Mouse (Mus musculus): ENCODE measurements around the gene Wfdc1. TPM values are rescaled to one million over a fixed set of nuclear protein-coding genes. Genes with fewer than 3 reads are reported as not detected.

The Wfdc1 gene
- 1.7 and 1.9 TPM in 2 replicates for polyA plus RNA-seq (2014; fragmentation: Nextera tagmentation; extraction: Ambion mirVana)

DNA sequence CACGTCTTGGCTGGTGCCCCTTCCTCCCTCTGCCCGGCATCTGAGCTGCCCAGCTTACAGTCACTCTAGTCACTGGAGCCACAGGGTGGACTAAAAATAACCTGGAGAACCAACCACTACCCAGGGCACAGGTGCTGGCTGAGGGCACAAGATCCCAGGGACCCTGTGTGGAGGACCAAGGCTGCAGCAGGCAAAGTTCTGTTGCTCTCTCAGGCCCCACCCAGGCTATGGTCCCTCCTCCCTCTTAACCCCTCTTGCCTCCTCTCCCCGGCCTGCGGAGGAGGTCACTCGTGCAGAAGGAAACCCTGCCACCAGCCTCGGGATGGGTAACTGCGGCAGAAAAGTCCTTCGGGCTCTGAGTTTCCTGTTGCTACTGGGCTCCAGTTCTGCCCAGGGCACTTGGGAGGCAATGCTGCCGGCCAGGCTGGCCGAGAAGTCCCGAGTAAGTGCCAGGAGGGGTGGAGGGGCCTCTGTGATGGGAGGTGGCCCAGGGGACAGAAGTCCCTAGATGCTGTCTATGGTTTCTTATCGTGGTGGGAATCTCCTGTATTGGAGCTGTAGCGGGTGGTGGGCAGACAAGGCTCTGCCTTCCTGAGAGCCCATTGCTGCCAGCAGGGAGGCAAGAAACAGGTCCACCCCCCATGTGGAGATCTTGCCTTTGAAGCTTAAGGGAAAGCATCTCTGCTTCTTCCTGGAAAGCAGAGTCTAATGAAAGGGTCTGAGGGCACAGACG lies at the start of gene Wfdc1:
TSS of gene Wfdc1 (plus strand) at position 147 of the 733 bp plus-strand sequence.
- Histone ChIP-seq H3K4me3 (ENCODE audit: low read depth, low read length) (no peak within 1 kb of the TSS), H3K9ac (ENCODE audit: low read length) (0 out of 2 replicates have a peak within 1 kb of the TSS, but pooled peaks have one; percentile 14), H3K36me3 (ENCODE audit: control insufficient read depth, insufficient read depth, low read length) (no peaks in the 10 kb centered on the region), H3K27ac (ENCODE audit: low read depth, low read length) (no peak within 1 kb of the TSS), H3K27me3 (ENCODE audit: control insufficient read depth, insufficient read depth, low read length) (no peaks in the 10 kb centered on the region), H3K4me2 (ENCODE audit: low read depth) (no peak within 1 kb of the TSS), H3K4me1 (ENCODE audit: control insufficient read depth, insufficient read depth, low read length) (no peaks in the 10 kb centered on the region; the same call in 1 of the 2 replicates), H3K9me3 (ENCODE audit: control insufficient read depth, low read length) (no peaks in the 10 kb centered on the region)
- ATAC-seq (ENCODE audit: insufficient read depth, low FRiP score, low TSS enrichment): no peak
- 17% methylated on average over 14 of the region's 14 CpGs for WGBS
- DNase-seq (ENCODE audit: low spot score): no peak

DNA sequence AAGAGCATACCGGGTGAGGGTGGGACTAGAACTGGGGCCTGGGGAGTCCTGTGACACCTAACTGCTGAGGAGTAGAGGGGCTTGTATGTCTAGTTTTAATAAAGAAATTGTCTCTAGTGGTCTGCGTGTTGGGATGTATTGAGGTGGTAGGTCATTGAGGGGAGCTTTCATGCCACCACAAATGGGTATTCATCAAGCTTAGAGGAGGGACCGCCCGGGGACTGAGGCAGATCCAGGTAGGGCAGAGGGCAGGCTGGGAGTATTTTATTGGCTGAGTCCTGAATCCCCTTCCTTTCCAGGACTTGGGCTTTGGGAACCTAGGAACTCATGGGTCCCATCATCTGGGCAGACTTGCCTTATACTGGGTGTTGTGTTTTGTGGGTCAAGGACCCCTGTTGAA lies 49.4 kb upstream of the Wfdc1 start:
- H3K27me3 ChIP-seq (ENCODE audit: control insufficient read depth, insufficient read depth, low read length): no peaks in the 10 kb centered on the region
- H3K4me1 ChIP-seq (ENCODE audit: control insufficient read depth, insufficient read depth, low read length): no peaks in the 10 kb centered on the region
- DNase-seq (ENCODE audit: low spot score): no peak
- no peak overlapping the region for H3K4me2 ChIP-seq (ENCODE audit: low read depth)
- no peak overlapping the region for H3K4me3 ChIP-seq (ENCODE audit: low read depth, low read length)
- H3K36me3 ChIP-seq (ENCODE audit: control insufficient read depth, insufficient read depth, low read length): no peaks in the 10 kb centered on the region
- no peaks in the 10 kb centered on the region for H3K9me3 ChIP-seq (ENCODE audit: control insufficient read depth, low read length)
- WGBS: 88% methylated on average over 4 of the region's 4 CpGs
- ATAC-seq (ENCODE audit: insufficient read depth, low FRiP score, low TSS enrichment): no peak
- H3K9ac ChIP-seq (ENCODE audit: low read length): no peak overlapping the region
- no peak overlapping the region for H3K27ac ChIP-seq (ENCODE audit: low read depth, low read length)

DNA sequence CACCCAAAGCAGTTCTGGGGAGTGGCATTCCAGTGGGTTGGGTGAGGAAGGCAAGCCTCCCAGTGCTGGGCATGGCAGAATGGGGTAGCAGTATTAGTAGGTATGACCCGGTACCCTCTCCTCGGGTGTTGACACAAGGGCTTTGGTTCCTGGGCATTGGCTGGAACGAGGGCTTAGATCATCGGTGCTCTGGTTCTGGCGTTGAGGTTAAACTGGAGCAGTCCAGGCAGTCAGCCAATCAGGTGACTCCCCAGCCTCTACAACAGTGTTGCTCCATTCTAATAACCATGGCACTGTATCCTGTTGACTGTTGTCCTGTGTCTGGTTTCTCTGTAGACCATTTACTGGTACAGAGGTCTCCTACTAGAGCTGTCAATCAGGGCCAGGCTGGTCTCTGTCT lies 48.6 kb upstream of the Wfdc1 start:
- no peaks in the 10 kb centered on the region for H3K9me3 ChIP-seq (ENCODE audit: control insufficient read depth, low read length)
- no peak for ATAC-seq (ENCODE audit: insufficient read depth, low FRiP score, low TSS enrichment)
- no peaks in the 10 kb centered on the region for H3K36me3 ChIP-seq (ENCODE audit: control insufficient read depth, insufficient read depth, low read length)

DNA sequence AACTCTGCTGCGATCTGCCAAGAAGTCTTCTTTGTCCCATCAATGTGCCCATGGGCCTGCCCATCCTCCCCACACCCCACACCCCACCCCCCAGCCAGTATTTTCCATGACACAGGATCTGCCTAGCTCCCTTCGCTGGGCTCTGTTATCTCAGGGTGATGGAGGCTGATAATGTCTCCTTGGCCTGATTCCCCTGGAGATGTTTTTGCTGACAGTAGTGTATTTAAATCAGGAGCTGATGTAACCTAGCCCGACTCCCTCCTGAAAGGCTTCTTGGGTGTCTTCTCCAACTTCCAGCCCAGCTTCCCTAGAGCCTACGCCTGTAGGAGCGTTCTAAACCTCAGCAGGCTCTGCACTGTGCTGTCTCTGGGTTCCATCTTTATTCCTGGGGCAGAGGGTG lies 47.3 kb upstream of the Wfdc1 start:
- no peaks in the 10 kb centered on the region for H3K9me3 ChIP-seq (ENCODE audit: control insufficient read depth, low read length)
- no peak for ATAC-seq (ENCODE audit: insufficient read depth, low FRiP score, low TSS enrichment)
- H3K36me3 ChIP-seq (ENCODE audit: control insufficient read depth, insufficient read depth, low read length): no peaks in the 10 kb centered on the region
- no peaks in the 10 kb centered on the region for H3K4me1 ChIP-seq (ENCODE audit: control insufficient read depth, insufficient read depth, low read length)
- WGBS: 86% methylated on average over 5 of the region's 5 CpGs
- H3K27ac ChIP-seq (ENCODE audit: low read depth, low read length): no peak overlapping the region
- H3K4me2 ChIP-seq (ENCODE audit: low read depth): no peak overlapping the region
- no peak overlapping the region for H3K4me3 ChIP-seq (ENCODE audit: low read depth, low read length)
- no peaks in the 10 kb centered on the region for H3K27me3 ChIP-seq (ENCODE audit: control insufficient read depth, insufficient read depth, low read length)
- no peak overlapping the region for H3K9ac ChIP-seq (ENCODE audit: low read length)
- no peak for DNase-seq (ENCODE audit: low spot score)

More for the DNA sequence above, 48.6 kb upstream of the Wfdc1 start:
- no peaks in the 10 kb centered on the region for H3K4me1 ChIP-seq (ENCODE audit: control insufficient read depth, insufficient read depth, low read length)
- 91% methylated on average over 5 of the region's 5 CpGs for WGBS
- DNase-seq (ENCODE audit: low spot score): no peak
- no peak overlapping the region for H3K4me3 ChIP-seq (ENCODE audit: low read depth, low read length)
- no peaks in the 10 kb centered on the region for H3K27me3 ChIP-seq (ENCODE audit: control insufficient read depth, insufficient read depth, low read length)
- no peak overlapping the region for H3K27ac ChIP-seq (ENCODE audit: low read depth, low read length)
- no peak overlapping the region for H3K4me2 ChIP-seq (ENCODE audit: low read depth)
- H3K9ac ChIP-seq (ENCODE audit: low read length): no peak overlapping the region

DNA sequence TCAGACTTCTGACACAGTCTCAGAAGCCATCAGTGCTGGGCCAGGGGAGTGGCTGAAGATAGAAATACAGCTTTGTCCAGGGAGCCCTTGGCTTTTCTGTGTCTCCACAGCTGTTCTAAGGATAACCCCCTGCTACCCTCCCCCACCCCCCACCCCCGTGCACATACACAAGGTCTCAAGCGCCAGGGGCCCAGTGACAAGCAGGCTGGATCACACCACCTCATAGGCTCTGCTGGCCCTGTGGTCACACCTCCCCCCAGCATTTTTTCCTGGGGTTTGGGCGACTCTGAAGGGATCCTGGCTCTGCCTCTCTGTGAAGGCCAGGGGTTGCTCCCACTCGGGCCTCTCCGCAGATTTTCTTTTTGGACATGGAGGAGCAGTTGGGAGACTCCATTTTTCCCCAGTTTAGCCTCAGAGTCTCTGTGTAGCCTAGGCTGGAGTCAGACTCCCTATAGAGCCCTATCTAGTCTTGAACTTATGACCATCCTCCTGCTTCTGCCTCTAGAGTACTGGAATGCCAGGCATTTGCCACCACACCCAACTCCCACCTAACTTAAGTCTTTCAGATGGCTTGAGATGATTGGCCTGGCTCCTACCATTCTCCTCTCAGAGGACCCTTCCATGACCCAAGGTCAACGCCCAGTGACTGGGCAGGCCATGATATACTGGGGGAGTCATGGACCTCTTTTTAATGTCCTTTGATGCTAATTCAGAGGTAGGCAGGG lies 45.9 kb upstream of the Wfdc1 start:
- 78% methylated on average over 6 of the region's 6 CpGs for WGBS
- Histone ChIP-seq H3K27me3 (ENCODE audit: control insufficient read depth, insufficient read depth, low read length) (no peaks in the 10 kb centered on the region), H3K36me3 (ENCODE audit: control insufficient read depth, insufficient read depth, low read length) (no peaks in the 10 kb centered on the region), H3K9me3 (ENCODE audit: control insufficient read depth, low read length) (no peaks in the 10 kb centered on the region), H3K9ac (ENCODE audit: low read length) (no peak overlapping the region), H3K27ac (ENCODE audit: low read depth, low read length) (no peak overlapping the region), H3K4me3 (ENCODE audit: low read depth, low read length) (no peak overlapping the region), H3K4me1 (ENCODE audit: control insufficient read depth, insufficient read depth, low read length) (no peaks in the 10 kb centered on the region), H3K4me2 (ENCODE audit: low read depth) (no peak overlapping the region)
- no peak for DNase-seq (ENCODE audit: low spot score)
- ATAC-seq (ENCODE audit: insufficient read depth, low FRiP score, low TSS enrichment): no peak

DNA sequence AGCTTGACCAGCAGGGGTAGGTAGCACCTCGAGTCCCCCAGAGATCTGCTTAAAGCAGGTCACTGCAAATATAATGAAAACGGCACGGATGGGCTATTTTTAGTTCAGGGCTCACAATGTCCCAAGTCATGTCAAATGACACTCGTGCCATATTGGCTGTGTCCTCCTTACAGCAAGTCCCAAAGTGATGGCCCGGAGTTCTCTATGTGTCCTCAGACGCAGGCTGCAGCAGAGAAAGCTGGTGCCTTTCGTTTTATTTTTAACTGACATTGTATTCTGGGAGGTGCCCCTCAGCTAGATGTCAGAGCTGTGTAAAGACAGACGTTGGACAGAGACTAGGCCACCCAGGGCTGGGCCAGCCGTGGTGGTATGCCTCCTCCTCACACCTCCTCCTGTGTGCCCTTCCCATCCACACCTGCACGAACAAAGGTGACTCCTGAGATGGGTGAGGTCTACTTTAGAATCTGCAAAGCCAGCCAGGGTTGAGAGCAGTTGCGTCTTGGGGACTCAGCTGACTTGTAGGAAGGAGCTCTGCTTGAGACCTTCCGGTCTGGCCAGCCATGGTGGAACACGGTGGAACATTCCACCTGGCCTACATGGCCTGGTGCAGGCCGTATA lies 45.2 kb upstream of the Wfdc1 start:
- WGBS: 88% methylated on average over 14 of the region's 14 CpGs
- no peaks in the 10 kb centered on the region for H3K9me3 ChIP-seq (ENCODE audit: control insufficient read depth, low read length)
- ATAC-seq (ENCODE audit: insufficient read depth, low FRiP score, low TSS enrichment) (no peak), DNase-seq (ENCODE audit: low spot score) (no peak)
- H3K4me2 ChIP-seq (ENCODE audit: low read depth): no peak overlapping the region
- H3K36me3 ChIP-seq (ENCODE audit: control insufficient read depth, insufficient read depth, low read length): no peaks in the 10 kb centered on the region
- no peak overlapping the region for H3K4me3 ChIP-seq (ENCODE audit: low read depth, low read length)
- no peak overlapping the region for H3K27ac ChIP-seq (ENCODE audit: low read depth, low read length)
- no peak overlapping the region for H3K9ac ChIP-seq (ENCODE audit: low read length)
- H3K27me3 ChIP-seq (ENCODE audit: control insufficient read depth, insufficient read depth, low read length): no peaks in the 10 kb centered on the region
- H3K4me1 ChIP-seq (ENCODE audit: control insufficient read depth, insufficient read depth, low read length): no peaks in the 10 kb centered on the region

DNA sequence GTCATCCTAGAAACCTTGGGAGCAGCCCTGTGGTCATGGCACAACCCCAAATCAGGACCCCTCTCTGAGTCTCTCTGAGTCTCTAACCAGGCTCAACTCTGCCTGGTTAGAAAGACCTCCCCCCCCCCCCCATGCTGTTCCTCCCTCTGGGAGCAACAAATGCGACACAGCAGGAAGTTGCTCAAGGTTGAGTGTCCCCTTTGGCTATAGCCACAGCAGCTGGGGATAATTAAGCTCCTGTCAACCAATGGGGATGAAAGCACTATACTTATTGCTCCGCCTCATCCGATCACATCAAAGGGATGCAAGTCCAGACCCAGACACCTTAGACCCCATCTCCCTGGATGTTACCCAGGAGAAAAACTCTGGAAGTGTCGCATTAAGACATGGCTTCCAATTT lies 43.6 kb upstream of the Wfdc1 start:
- Histone ChIP-seq H3K36me3 (ENCODE audit: control insufficient read depth, insufficient read depth, low read length) (no peaks in the 10 kb centered on the region), H3K27ac (ENCODE audit: low read depth, low read length) (no peak overlapping the region), H3K9ac (ENCODE audit: low read length) (no peak overlapping the region), H3K4me3 (ENCODE audit: low read depth, low read length) (no peak overlapping the region), H3K4me2 (ENCODE audit: low read depth) (no peak overlapping the region), H3K9me3 (ENCODE audit: control insufficient read depth, low read length) (no peaks in the 10 kb centered on the region), H3K27me3 (ENCODE audit: control insufficient read depth, insufficient read depth, low read length) (no peaks in the 10 kb centered on the region), H3K4me1 (ENCODE audit: control insufficient read depth, insufficient read depth, low read length) (no peaks in the 10 kb centered on the region)
- DNase-seq (ENCODE audit: low spot score) (no peak), ATAC-seq (ENCODE audit: insufficient read depth, low FRiP score, low TSS enrichment) (no peak)
- 68% methylated on average over 4 of the region's 4 CpGs for WGBS

DNA sequence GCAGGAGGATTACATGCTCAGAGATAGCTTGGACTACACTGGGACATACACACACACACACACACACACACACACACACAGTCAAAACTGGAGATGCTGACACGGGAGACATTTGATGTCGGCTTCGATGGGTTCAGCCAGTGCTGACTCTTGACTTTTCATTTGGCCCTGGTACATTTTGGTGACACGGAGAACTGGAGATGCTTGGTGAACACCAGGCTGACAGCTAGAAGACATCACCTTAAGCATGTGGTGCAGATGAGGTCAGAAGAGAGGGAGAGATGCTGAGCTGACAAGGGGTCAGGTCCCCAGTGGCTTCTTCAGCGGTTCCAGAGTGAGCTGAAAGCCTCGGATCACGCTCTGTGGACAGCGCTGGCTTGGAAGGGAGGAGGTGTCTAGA lies 43.1 kb upstream of the Wfdc1 start:
- Histone ChIP-seq H3K4me3 (ENCODE audit: low read depth, low read length) (no peak overlapping the region), H3K9me3 (ENCODE audit: control insufficient read depth, low read length) (no peaks in the 10 kb centered on the region), H3K4me1 (ENCODE audit: control insufficient read depth, insufficient read depth, low read length) (no peaks in the 10 kb centered on the region), H3K36me3 (ENCODE audit: control insufficient read depth, insufficient read depth, low read length) (no peaks in the 10 kb centered on the region), H3K27ac (ENCODE audit: low read depth, low read length) (no peak overlapping the region), H3K27me3 (ENCODE audit: control insufficient read depth, insufficient read depth, low read length) (no peaks in the 10 kb centered on the region), H3K9ac (ENCODE audit: low read length) (no peak overlapping the region), H3K4me2 (ENCODE audit: low read depth) (no peak overlapping the region)
- DNase-seq (ENCODE audit: low spot score): no peak
- 89% methylated on average over 8 of the region's 8 CpGs for WGBS
- no peak for ATAC-seq (ENCODE audit: insufficient read depth, low FRiP score, low TSS enrichment)

Data from neural tube, embryonic 11.5 days (tissue).